Mouse (Mus musculus): ENCODE data around the gene Rgs2.

GRCm38 (mm10) chr1:143989773-143990172 lies 14.2 kb downstream of the Rgs2 start:
- no peak for TF ChIP-seq KAT2A (conservative IDR thresholded peaks at IDR 0.05; ENCODE audit: low read depth, low read length)
- no peak for TF ChIP-seq POLR2A (IDR thresholded peaks at IDR 0.05; ENCODE audit: control insufficient read depth in 1 of 2, insufficient read depth in 1 of 2, low read depth in 1 of 2, low read length in 2 of 2, poor library complexity in 1 of 2)
- no peak for TF ChIP-seq USF2 (IDR thresholded peaks at IDR 0.05; ENCODE audit: borderline replicate concordance in 1 of 2, insufficient read depth in 1 of 2, low read depth in 1 of 2, low read length in 2 of 2)
- TF ChIP-seq CTCF (IDR thresholded peaks at IDR 0.05 in 2 of 3, conservative IDR thresholded peaks at IDR 0.05 in 1 of 3; ENCODE audit: control insufficient read depth in 1 of 3, insufficient read depth in 1 of 3, low read depth in 2 of 3, low read length in 3 of 3, poor library complexity in 1 of 3, severe bottlenecking in 1 of 3): no peak
- no peak for TF ChIP-seq GABPA (IDR thresholded peaks at IDR 0.05; ENCODE audit: low read depth, low read length)
- no peak for TF ChIP-seq GATA1 (IDR thresholded peaks at IDR 0.05; ENCODE audit: low read depth, low read length)
- no peak for TF ChIP-seq SMC3 (IDR thresholded peaks at IDR 0.05; ENCODE audit: low read depth, low read length)
- TF ChIP-seq ZC3H11A (IDR thresholded peaks at IDR 0.05; ENCODE audit: low read depth, low read length): no peak
- no peak for TF ChIP-seq E2F4 (IDR thresholded peaks at IDR 0.05; ENCODE audit: borderline replicate concordance, low read depth, low read length)
- TF ChIP-seq EP300 (IDR thresholded peaks at IDR 0.05; ENCODE audit: low read depth in 1 of 2, low read length in 2 of 2): no peak
- TF ChIP-seq TAL1 (IDR thresholded peaks at IDR 0.05; ENCODE audit: low read length): no peak
- TF ChIP-seq HCFC1 (IDR thresholded peaks at IDR 0.05; ENCODE audit: low read depth, low read length): no peak

All from MEL (cell line).